Mouse (Mus musculus) cortical plate, adult 2 months (tissue): ENCODE data around the gene Map3k20.

ENCODE experiments used
- CTCF ChIP-seq: fragments of 200-500 bp; IDR thresholded peaks from 2 replicates; pipeline ENCODE4 v1.5.1; 2011; ENCODE audit warnings: mild to moderate bottlenecking, control low read depth, low read length; ENCODE audit not compliant: insufficient read depth; ENCODE audit errors: extremely low read depth
- POLR2A ChIP-seq: fragments of 200-500 bp; IDR thresholded peaks from 2 replicates; pipeline ENCODE4 v1.6.1; 2011; ENCODE audit warnings: mild to moderate bottlenecking, low read length, control low read depth; ENCODE audit not compliant: insufficient read depth; ENCODE audit errors: extremely low read depth

GRCm38 (mm10) chr2:72453563-72453962 lies 168.1 kb downstream of the Map3k20 start:
- TF ChIP-seq CTCF: no peak
- TF ChIP-seq POLR2A: no peak
